Mouse (Mus musculus) MEL (cell line): ENCODE data around the gene Bach2.

Source experiments
- CTCF ChIP-seq, 3 experiments: IDR thresholded peaks in 2 of 3; conservative IDR thresholded peaks in 1 of 3; 2 replicates each; pipeline ENCODE4 v1.5.1; 2011 to 2012; ENCODE audit warnings: low read length in 3 of 3, low read depth in 2 of 3, mild to moderate bottlenecking in 2 of 3, improper control_type of control experiment in 1 of 3, inconsistent platforms in 1 of 3, mixed read lengths in 1 of 3, moderate library complexity in 1 of 3; ENCODE audit not compliant: control insufficient read depth in 1 of 3, insufficient read depth in 1 of 3, poor library complexity in 1 of 3, severe bottlenecking in 1 of 3
- EP300 ChIP-seq, 2 experiments: IDR thresholded peaks; 2 replicates each; pipeline ENCODE4 v1.6.1; 2011; ENCODE audit warnings: improper control_type of control experiment in 2 of 2, low read length in 2 of 2, low read depth in 1 of 2, mild to moderate bottlenecking in 1 of 2
- KAT2A ChIP-seq: conservative IDR thresholded peaks from 2 replicates; pipeline ENCODE4 v1.6.1; 2012; ENCODE audit warnings: low read depth, low read length, improper control_type of control experiment, inconsistent platforms
- MEF2A ChIP-seq: IDR thresholded peaks from 2 replicates; pipeline ENCODE4 v1.6.1; 2014; ENCODE audit warnings: low read depth, mild to moderate bottlenecking, inconsistent platforms, low read length, improper control_type of control experiment; ENCODE audit not compliant: poor library complexity, insufficient replicate concordance, severe bottlenecking; ENCODE audit errors: extremely low read depth
- MXI1 ChIP-seq: IDR thresholded peaks from 2 replicates; pipeline ENCODE4 v1.6.1; 2011; ENCODE audit warnings: mild to moderate bottlenecking, low read depth, low read length, improper control_type of control experiment
- NRF1 ChIP-seq: IDR thresholded peaks from 2 replicates; pipeline ENCODE4 v1.6.1; 2014; ENCODE audit warnings: low read depth, mild to moderate bottlenecking, inconsistent platforms, low read length, improper control_type of control experiment, moderate library complexity; ENCODE audit not compliant: poor library complexity, insufficient read depth, severe bottlenecking
- POLR2A ChIP-seq, 2 experiments: IDR thresholded peaks; 2 replicates each; pipeline ENCODE4 v1.6.1; 2011 to 2012; ENCODE audit warnings: low read length in 2 of 2, mild to moderate bottlenecking in 2 of 2, control low read depth in 1 of 2, improper control_type of control experiment in 1 of 2, low read depth in 1 of 2, moderate library complexity in 1 of 2; ENCODE audit not compliant: control insufficient read depth in 1 of 2, insufficient read depth in 1 of 2, poor library complexity in 1 of 2
- SIN3A ChIP-seq: IDR thresholded peaks from 2 replicates; pipeline ENCODE4 v1.6.1; 2012; ENCODE audit warnings: low read length, improper control_type of control experiment, inconsistent platforms
- TCF12 ChIP-seq: IDR thresholded peaks from 2 replicates; pipeline ENCODE4 v1.6.1; 2014; ENCODE audit warnings: low read depth, mild to moderate bottlenecking, inconsistent platforms, low read length, improper control_type of control experiment, moderate library complexity
- USF1 ChIP-seq: IDR thresholded peaks from 2 replicates; pipeline ENCODE4 v1.6.1; 2014; ENCODE audit warnings: low read depth, mild to moderate bottlenecking, inconsistent platforms, low read length, improper control_type of control experiment, moderate library complexity
- ZC3H11A ChIP-seq: IDR thresholded peaks from 2 replicates; pipeline ENCODE4 v1.6.1; 2012; ENCODE audit warnings: low read depth, mild to moderate bottlenecking, inconsistent platforms, low read length, improper control_type of control experiment
- ZKSCAN1 ChIP-seq: IDR thresholded peaks from 2 replicates; pipeline ENCODE4 v1.6.1; 2012; ENCODE audit warnings: low read depth, mild to moderate bottlenecking, inconsistent platforms, low read length, improper control_type of control experiment, moderate library complexity
- ZNF384 ChIP-seq: IDR thresholded peaks from 2 replicates; pipeline ENCODE4 v1.6.1; 2012; ENCODE audit warnings: low read depth, mild to moderate bottlenecking, inconsistent platforms, low read length, improper control_type of control experiment

DNA sequence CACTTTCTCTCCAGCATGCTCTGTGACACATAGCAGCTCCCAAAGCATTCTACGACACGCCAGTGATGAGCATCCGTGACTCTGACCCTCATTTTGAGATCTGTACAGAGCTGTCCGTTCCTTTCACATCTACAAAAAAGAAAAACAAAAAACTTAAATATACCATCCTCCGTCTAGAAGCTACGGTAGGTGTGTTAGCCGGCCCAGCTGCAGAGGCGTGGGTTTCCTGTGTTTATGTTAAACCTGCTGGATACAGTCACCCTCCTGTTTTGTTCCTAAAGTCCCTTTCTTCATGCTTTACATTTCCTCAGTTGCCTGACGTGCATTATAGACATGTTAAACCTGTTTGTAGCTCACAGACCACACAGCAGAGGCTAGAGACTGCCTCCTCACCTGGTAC lies 150.0 kb downstream of the Bach2 start:
- TF ChIP-seq MEF2A (no peak), MXI1 (no peak), CTCF (IDR thresholded peaks at IDR 0.05 in 2 of 3, conservative IDR thresholded peaks at IDR 0.05 in 1 of 3; ENCODE audit: control insufficient read depth in 1 of 3, insufficient read depth in 1 of 3, low read depth in 2 of 3, low read length in 3 of 3, poor library complexity in 1 of 3, severe bottlenecking in 1 of 3) (no peak), USF1 (no peak), EP300 (IDR thresholded peaks at IDR 0.05; ENCODE audit: low read depth in 1 of 2, low read length in 2 of 2) (no peak), POLR2A (IDR thresholded peaks at IDR 0.05; ENCODE audit: control insufficient read depth in 1 of 2, insufficient read depth in 1 of 2, low read depth in 1 of 2, low read length in 2 of 2, poor library complexity in 1 of 2) (no peak), ZC3H11A (no peak), ZNF384 (no peak), KAT2A (no peak), ZKSCAN1 (no peak), NRF1 (no peak), TCF12 (no peak), SIN3A (no peak)
